Mouse (Mus musculus) erythroblast, embryonic 14.5 days (primary cell): ENCODE data around the gene Cldn9.

ENCODE experiments used
- GATA1 ChIP-seq: IDR thresholded peaks from 2 replicates; pipeline ENCODE4 v1.6.1; 2012; ENCODE audit warnings: low read length, inconsistent platforms, mixed read lengths
- TAL1 ChIP-seq: IDR thresholded peaks from 3 replicates; pipeline ENCODE4 v1.6.1; 2012; ENCODE audit warnings: low read length, inconsistent platforms, mixed read lengths

DNA sequence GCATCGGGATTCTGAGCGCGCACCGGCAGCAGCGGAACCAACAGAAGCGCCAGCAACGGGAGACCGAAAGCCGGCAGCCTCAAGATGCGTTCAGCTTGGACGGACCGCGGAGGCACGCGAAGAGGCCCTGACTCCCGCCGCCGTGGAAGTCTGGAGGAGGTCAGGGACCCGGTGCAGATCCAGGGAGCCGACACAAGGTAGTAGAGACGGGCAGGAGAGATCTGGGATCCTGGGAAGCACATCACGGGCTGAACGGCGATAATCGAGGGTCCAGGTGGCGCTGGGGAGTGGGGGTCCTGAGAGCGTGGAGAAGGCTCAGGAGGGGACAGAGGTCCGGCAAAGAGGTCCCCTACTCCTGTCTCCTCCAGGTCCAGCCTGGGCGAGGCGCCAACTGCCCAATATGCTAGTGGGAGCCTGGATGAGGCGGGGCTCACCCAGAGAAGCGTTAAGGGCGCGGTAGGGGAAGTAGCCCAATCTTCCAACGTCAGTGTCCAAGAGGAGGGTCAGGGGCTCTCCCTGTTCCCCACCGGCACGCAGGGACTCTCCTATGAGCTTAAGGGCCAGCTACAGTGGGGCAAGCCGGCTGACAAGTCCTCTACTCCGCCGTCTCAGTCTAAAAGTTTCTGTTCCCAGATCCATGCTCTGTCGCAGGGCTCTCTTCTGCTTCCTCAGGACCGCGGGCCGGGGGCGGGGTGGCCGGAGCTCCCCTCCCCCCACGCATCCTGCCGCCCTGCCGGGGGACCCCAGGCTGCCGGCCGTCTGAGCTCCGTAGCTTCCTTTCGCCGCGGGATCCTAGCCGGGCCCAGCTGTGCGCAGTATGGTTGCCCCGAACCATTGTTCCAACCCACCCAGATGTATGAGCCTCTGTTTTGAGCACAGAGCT is 39.0 kb downstream of the Cldn9 start, which contains the start of gene Mmp25:
- TF ChIP-seq GATA1 (no peak), TAL1 (no peak)
